Mouse (Mus musculus) neural tube, embryonic 14.5 days (tissue): ENCODE measurements around the gene Fem1a. TPM values are rescaled to one million over a fixed set of nuclear protein-coding genes. Genes with fewer than 3 reads are reported as not detected.

Experiments used
- ATAC-seq: fragments of 200-750 bp; cut with Nextera tagmentation; 2 replicates; pipeline ENCODE4 v1.8.0; 2017; ENCODE audit warnings: low read depth, mild to moderate bottlenecking, moderate TSS enrichment, moderate library complexity
- H3K27ac ChIP-seq: fragments of 300-500 bp; sonication (generic); 2 replicates; pipeline ENCODE4 v1.5.1; 2014; ENCODE audit warnings: low read depth, mild to moderate bottlenecking, control low read depth, low read length, moderate library complexity, mixed read lengths
- H3K27me3 ChIP-seq: fragments of 300-500 bp; sonication (generic); 2 replicates; pipeline ENCODE4 v1.6.1; 2014; ENCODE audit warnings: low read length; ENCODE audit not compliant: control insufficient read depth, insufficient read depth
- H3K36me3 ChIP-seq: fragments of 300-500 bp; sonication (generic); 2 replicates; pipeline ENCODE4 v1.6.1; 2014; ENCODE audit warnings: low read length, mixed read lengths; ENCODE audit not compliant: control insufficient read depth, insufficient read depth
- H3K4me1 ChIP-seq: fragments of 300-500 bp; sonication (generic); 2 replicates; pipeline ENCODE4 v1.6.1; 2014; ENCODE audit warnings: low read length; ENCODE audit not compliant: control insufficient read depth, insufficient read depth
- H3K4me2 ChIP-seq: fragments of 300-500 bp; sonication (generic); 2 replicates; pipeline ENCODE4 v1.6.1; 2014; ENCODE audit warnings: mild to moderate bottlenecking, low read depth, low read length, control low read depth
- H3K4me3 ChIP-seq: fragments of 300-500 bp; sonication (generic); 2 replicates; pipeline ENCODE4 v1.5.1; 2014; ENCODE audit warnings: low read depth, low read length, control low read depth, mixed read lengths
- H3K9ac ChIP-seq: fragments of 300-500 bp; sonication (generic); replicated peaks from 2 replicates; pipeline ENCODE4 v1.6.1; 2014; ENCODE audit warnings: low read depth, mild to moderate bottlenecking, control low read depth, low read length, mixed read lengths
- H3K9me3 ChIP-seq: fragments of 300-500 bp; sonication (generic); 2 replicates; pipeline ENCODE4 v1.6.1; 2016; ENCODE audit warnings: low read length; ENCODE audit not compliant: control insufficient read depth
- WGBS: fragments of 180-500 bp; shearing (Covaris S2); extraction: QIAGEN DNeasy Blood & Tissue Kit; methylation state at CpG from one replicate; pipeline ENCODE4 v1.1.7; 2014; 5-methylcytosine and 5-hydroxymethylcytosine counted together
- polyA plus RNA-seq: library from polyadenylated mRNA; unstranded; fragments of >200 nt; fragmentation: Nextera tagmentation; extraction: Ambion mirVana; gene quantifications from 2 replicates; pipeline ENCODE4 v1.2.1, GENCODE M21; 2014

Gene Fem1a
- polyA plus RNA-seq, 1 experiment from 2014 or later = 20.4 TPM

- Histone ChIP-seq H3K4me2 (peak overlapping the region; percentile 42), H3K27ac (peak overlapping the region; percentile 39; the same call in 1 of the 2 replicates), H3K36me3 (no peaks in the 10 kb centered on the region), H3K4me3 (peak overlapping the region; percentile 28), H3K27me3 (no peaks in the 10 kb centered on the region), H3K9me3 (no peaks in the 10 kb centered on the region), H3K4me1 (peaks cover 8% of the 10 kb centered on the region; the same call in 1 of the 2 replicates), H3K9ac (peak overlapping the region; percentile 28)
- peak; percentile 53; the same call in 1 of the 2 replicates for ATAC-seq
- WGBS = 7% methylated on average over 17 of the region's 17 CpGs
Measured at GRCm38 (mm10) chr17:56290388-56291170, 34.0 kb downstream of the Fem1a start.

- H3K4me1 ChIP-seq = peaks cover 8% of the 10 kb centered on the region; the same call in 1 of the 2 replicates
- ATAC-seq = peak; percentile 81
- H3K9ac ChIP-seq = no peak overlapping the region; the same call in 1 of the 2 replicates
- H3K4me2 ChIP-seq = peak overlapping the region; percentile 42
- H3K27me3 ChIP-seq = no peaks in the 10 kb centered on the region
- H3K4me3 ChIP-seq = no peak overlapping the region
- H3K9me3 ChIP-seq = no peaks in the 10 kb centered on the region
- WGBS = 3% methylated on average over 16 of the region's 16 CpGs
- H3K36me3 ChIP-seq = no peaks in the 10 kb centered on the region
- peak overlapping the region; percentile 62; the same call in 1 of the 2 replicates for H3K27ac ChIP-seq
Measured at GRCm38 (mm10) chr17:56291171-56291511, 34.5 kb downstream of the Fem1a start.

DNA sequence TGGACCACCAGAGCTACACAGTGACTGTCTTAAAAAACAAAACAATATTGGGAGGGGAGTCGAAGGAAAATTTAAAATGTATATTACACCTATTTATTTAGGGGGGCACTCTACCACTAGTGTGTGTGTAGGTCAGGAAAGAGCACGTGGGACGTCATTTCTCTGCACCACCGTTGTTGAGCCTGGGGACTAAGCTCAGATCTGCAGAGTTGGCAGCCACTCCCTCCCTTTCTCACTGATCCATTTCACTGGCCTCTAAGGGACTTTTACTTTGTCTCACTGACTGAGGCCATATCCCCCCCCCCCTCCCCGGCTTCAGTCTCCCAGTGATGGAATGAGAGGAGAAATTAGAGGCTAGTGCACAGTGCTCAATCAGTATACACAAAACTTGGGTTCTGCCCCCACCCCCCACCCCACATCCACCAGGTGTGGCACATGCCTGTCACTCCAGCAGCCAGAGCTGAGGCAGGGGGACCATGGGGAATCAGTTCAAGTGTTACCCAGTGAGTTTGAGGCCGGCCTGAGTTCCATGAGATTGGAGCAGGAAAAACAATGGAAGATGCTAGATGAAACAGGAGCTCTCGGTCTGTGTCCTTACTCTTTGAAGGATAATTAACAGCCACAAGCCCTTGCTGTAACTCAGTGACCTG is 35.3 kb downstream of the Fem1a start:
- Histone ChIP-seq H3K36me3 (no peaks in the 10 kb centered on the region), H3K9ac (no peak overlapping the region), H3K9me3 (no peaks in the 10 kb centered on the region), H3K4me3 (no peak overlapping the region), H3K27ac (no peak overlapping the region), H3K4me1 (peaks cover 8% of the 10 kb centered on the region; the same call in 1 of the 2 replicates), H3K4me2 (no peak overlapping the region), H3K27me3 (no peaks in the 10 kb centered on the region)
- no peak for ATAC-seq
- WGBS = 57% methylated on average over 7 of the region's 7 CpGs

DNA sequence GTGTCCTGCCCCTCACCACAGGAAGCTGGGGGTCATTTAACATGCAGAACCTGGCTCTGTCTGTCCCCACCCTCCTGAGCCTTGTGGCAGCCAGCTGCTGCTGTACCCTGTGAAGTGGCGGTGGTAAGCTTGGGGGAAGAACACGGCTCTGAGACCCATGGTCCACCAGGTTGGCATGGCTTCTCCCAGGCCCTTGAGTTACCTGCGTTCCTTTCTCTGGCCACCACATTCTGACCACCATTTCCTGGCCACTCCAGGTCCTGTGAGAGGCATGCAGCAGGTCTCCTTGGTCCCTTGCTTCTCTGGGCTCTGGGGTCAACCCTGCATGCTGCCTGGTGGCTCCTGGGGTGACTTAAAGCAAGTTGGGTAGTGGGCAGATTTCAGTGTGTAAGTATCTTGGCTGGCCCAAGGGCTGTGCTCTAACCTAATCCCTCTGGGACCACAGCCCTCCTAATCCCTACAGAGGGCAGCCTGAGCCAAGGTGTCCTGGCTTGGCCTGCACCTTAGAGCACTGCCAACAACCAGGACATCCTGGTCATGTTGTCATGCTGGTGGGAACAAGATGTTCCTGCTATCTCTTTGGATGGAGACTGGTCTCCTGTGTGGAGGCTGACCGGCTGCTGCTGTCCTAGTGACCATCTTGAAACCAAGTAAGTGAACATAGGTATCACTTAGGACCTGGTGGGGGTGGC is 36.1 kb downstream of the Fem1a start, which contains the start of gene Plin3:
TSS of gene Plin3 (minus strand) at position 343 of the 692 bp plus-strand sequence.
- Histone ChIP-seq H3K36me3 (no peaks in the 10 kb centered on the region), H3K4me1 (peaks cover 8% of the 10 kb centered on the region; the same call in 1 of the 2 replicates), H3K9me3 (no peaks in the 10 kb centered on the region), H3K9ac (no peak within 1 kb of the TSS), H3K27ac (no peak within 1 kb of the TSS), H3K4me2 (no peak within 1 kb of the TSS), H3K27me3 (no peaks in the 10 kb centered on the region), H3K4me3 (no peak within 1 kb of the TSS)
- no peak for ATAC-seq
- whole genome bisulfite sequencing = 87% methylated on average over 4 of the region's 4 CpGs

DNA sequence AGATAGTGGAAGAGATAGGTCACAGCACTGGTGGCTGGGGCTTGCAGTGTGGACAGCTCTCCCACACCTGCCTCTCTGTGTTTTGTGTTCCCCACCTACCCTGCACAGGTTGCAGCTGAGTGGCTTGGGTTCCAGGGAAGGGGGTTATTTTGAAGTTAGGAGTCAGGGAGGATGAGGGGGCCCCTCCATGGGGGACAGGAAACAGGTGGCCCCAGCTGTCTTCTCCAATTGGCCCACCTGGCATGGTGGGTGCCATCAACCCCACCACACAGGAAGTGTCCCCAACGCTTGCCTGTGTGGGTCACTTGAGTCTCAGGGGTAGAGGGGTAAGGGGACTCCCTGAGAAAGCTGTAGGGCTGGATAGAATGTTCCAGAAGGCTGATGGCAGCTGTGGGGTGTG is 36.7 kb downstream of the Fem1a start:
- Histone ChIP-seq H3K4me3 (no peak overlapping the region), H3K27me3 (no peaks in the 10 kb centered on the region), H3K4me2 (no peak overlapping the region), H3K9me3 (no peaks in the 10 kb centered on the region), H3K9ac (no peak overlapping the region), H3K36me3 (no peaks in the 10 kb centered on the region), H3K4me1 (peaks cover 8% of the 10 kb centered on the region; the same call in 1 of the 2 replicates), H3K27ac (no peak overlapping the region)
- 71% methylated on average over 1 of the region's 1 CpGs for WGBS
- no peak for ATAC-seq

DNA sequence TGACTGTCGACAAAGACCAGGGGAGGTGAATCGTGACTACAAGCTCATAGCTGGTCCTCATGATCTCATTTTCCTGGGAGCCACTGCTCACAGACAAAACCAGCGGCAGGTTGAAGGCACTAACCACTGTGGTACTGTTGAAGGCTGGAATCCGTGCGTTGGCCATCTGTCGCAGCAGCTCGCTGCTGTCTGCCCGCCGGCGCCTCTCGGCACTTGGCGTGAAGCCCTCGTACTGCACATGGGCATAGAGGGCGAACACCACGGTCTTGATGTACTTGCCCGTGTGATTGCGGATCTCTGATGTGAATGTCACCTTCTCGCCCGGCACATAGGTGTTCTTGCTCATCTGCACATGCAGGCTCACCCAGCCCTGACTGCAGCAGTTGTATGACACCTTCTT is 37.6 kb downstream of the Fem1a start:
- Histone ChIP-seq H3K27me3 (no peaks in the 10 kb centered on the region), H3K9ac (no peak overlapping the region), H3K9me3 (no peaks in the 10 kb centered on the region), H3K27ac (no peak overlapping the region), H3K36me3 (no peaks in the 10 kb centered on the region), H3K4me2 (no peak overlapping the region), H3K4me1 (peaks cover 8% of the 10 kb centered on the region; the same call in 1 of the 2 replicates), H3K4me3 (no peak overlapping the region)
- ATAC-seq = no peak
- WGBS = 89% methylated on average over 19 of the region's 19 CpGs

- no peaks in the 10 kb centered on the region for H3K4me1 ChIP-seq
- H3K9ac ChIP-seq = no peak overlapping the region
- H3K4me3 ChIP-seq = no peak overlapping the region
- H3K27me3 ChIP-seq = no peaks in the 10 kb centered on the region
- no peak overlapping the region for H3K27ac ChIP-seq
- no peaks in the 10 kb centered on the region for H3K9me3 ChIP-seq
- 74% methylated on average over 1 of the region's 1 CpGs for WGBS
- H3K4me2 ChIP-seq = no peak overlapping the region
- ATAC-seq = no peak
- no peaks in the 10 kb centered on the region for H3K36me3 ChIP-seq
Measured at GRCm38 (mm10) chr17:56296201-56296600, 39.6 kb downstream of the Fem1a start.

- Histone ChIP-seq H3K4me3 (no peak overlapping the region), H3K27ac (no peak overlapping the region), H3K4me1 (no peaks in the 10 kb centered on the region), H3K4me2 (no peak overlapping the region), H3K9me3 (no peaks in the 10 kb centered on the region), H3K36me3 (no peaks in the 10 kb centered on the region), H3K27me3 (no peaks in the 10 kb centered on the region), H3K9ac (no peak overlapping the region)
- whole genome bisulfite sequencing = 98% methylated on average over 1 of the region's 1 CpGs
- ATAC-seq = no peak
Measured at GRCm38 (mm10) chr17:56298238-56298637, 41.6 kb downstream of the Fem1a start.
